Mouse (Mus musculus) erythroblast, embryonic 14.5 days (primary cell): Measurements from ENCODE around the gene Slc25a17.

ENCODE experiments used
- GATA1 ChIP-seq: IDR thresholded peaks from 2 replicates; pipeline ENCODE4 v1.6.1; 2012; ENCODE audit warnings: low read length, inconsistent platforms, mixed read lengths
- TAL1 ChIP-seq: IDR thresholded peaks from 3 replicates; pipeline ENCODE4 v1.6.1; 2012; ENCODE audit warnings: low read length, inconsistent platforms, mixed read lengths

DNA sequence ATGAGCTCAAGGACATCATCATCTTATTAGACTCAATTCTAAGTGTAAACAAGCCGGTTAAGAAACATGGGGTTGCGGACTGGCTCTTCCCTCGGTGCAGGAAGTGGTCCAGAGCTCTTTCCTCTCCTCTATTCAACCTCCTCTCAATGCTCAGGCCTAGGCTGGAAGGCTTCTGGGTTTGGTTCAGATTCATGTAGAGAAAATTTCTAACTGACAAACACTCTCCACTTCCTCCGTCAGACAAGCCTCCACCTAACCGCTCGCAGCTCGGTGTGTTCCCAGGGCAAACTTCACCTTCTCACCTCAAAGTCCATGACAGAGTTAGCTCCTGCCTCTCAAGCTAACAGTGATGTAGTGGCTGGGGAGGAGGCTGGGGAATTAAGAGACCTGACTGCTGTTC lies 56.6 kb downstream of the Slc25a17 start:
- TF ChIP-seq TAL1: no peak
- TF ChIP-seq GATA1: no peak
